Mouse (Mus musculus) lung, embryonic 14.5 days (tissue): ENCODE measurements around the gene Atg10. TPM values are rescaled to one million over a fixed set of nuclear protein-coding genes. Genes with fewer than 3 reads are reported as not detected.

Source experiments
- ATAC-seq: fragments of 200-750 bp; cut with Nextera tagmentation; 2 replicates; pipeline ENCODE4 v1.8.0; 2017; ENCODE audit warnings: mild to moderate bottlenecking, moderate TSS enrichment, moderate library complexity; ENCODE audit not compliant: insufficient read depth
- DNase-seq: peaks from one replicate; pipeline ENCODE4 v3.0.0-alpha.2; 2015
- H3K27ac ChIP-seq: fragments of 300-500 bp; sonication (generic); 2 replicates; pipeline ENCODE4 v1.5.1; 2014; ENCODE audit warnings: low read depth, mild to moderate bottlenecking, moderate library complexity
- H3K27me3 ChIP-seq: fragments of 300-500 bp; sonication (generic); 2 replicates; pipeline ENCODE4 v1.6.1; 2014; ENCODE audit warnings: low read length, control low read depth; ENCODE audit not compliant: insufficient read depth
- H3K36me3 ChIP-seq: fragments of 300-500 bp; sonication (generic); 2 replicates; pipeline ENCODE4 v1.6.1; 2014; ENCODE audit warnings: control low read depth; ENCODE audit not compliant: insufficient read depth
- H3K4me1 ChIP-seq: fragments of 300-500 bp; sonication (generic); 2 replicates; pipeline ENCODE4 v1.6.1; 2014; ENCODE audit warnings: antibody characterized with exemption, control low read depth; ENCODE audit not compliant: insufficient read depth
- H3K4me2 ChIP-seq: fragments of 300-500 bp; sonication (generic); 2 replicates; pipeline ENCODE4 v1.6.1; 2014; ENCODE audit warnings: mild to moderate bottlenecking
- H3K4me3 ChIP-seq: fragments of 300-500 bp; sonication (generic); 2 replicates; pipeline ENCODE4 v1.5.1; 2014; ENCODE audit warnings: low read depth, low read length
- H3K9ac ChIP-seq: fragments of 300-500 bp; sonication (generic); 2 replicates; pipeline ENCODE4 v1.6.1; 2014
- H3K9me3 ChIP-seq: fragments of 300-500 bp; sonication (generic); 2 replicates; pipeline ENCODE4 v1.6.1; 2016; ENCODE audit warnings: low read depth, low read length, control low read depth
- CTCF ChIP-seq: IDR thresholded peaks from 2 replicates; pipeline ENCODE4 v1.5.1; 2016; ENCODE audit warnings: antibody characterized with exemption, low read depth
- WGBS: fragments of 180-500 bp; shearing (Covaris S2); extraction: QIAGEN DNeasy Blood & Tissue Kit; methylation state at CpG from one replicate; pipeline ENCODE4 v1.1.7; 2014; 5-methylcytosine and 5-hydroxymethylcytosine counted together
- polyA plus RNA-seq: library from polyadenylated mRNA; unstranded; fragments of >200 nt; fragmentation: Nextera tagmentation; extraction: Ambion mirVana; gene quantifications from 2 replicates; pipeline ENCODE4 v1.2.1, GENCODE M21; 2014

The Atg10 gene
- polyA plus RNA-seq, 1 experiment from 2014 or later, result 13.4 TPM

GRCm38 (mm10) chr13:90970259-90971017 is 253.3 kb downstream of the Atg10 start:
- no peak overlapping the region for H3K4me3 ChIP-seq
- no peaks in the 10 kb centered on the region for H3K36me3 ChIP-seq
- H3K27ac ChIP-seq, result no peak overlapping the region
- no peak overlapping the region for H3K4me2 ChIP-seq
- DNase-seq (no peak), ATAC-seq (no peak)
- H3K27me3 ChIP-seq, result no peaks in the 10 kb centered on the region
- 37% methylated on average over 10 of the region's 10 CpGs for WGBS
- H3K9ac ChIP-seq, result no peak overlapping the region
- no peaks in the 10 kb centered on the region for H3K9me3 ChIP-seq
- TF ChIP-seq CTCF, result no peak
- H3K4me1 ChIP-seq, result no peaks in the 10 kb centered on the region

- no peak for TF ChIP-seq CTCF
- no peak overlapping the region for H3K27ac ChIP-seq
- H3K4me2 ChIP-seq, result no peak overlapping the region
- H3K27me3 ChIP-seq, result no peaks in the 10 kb centered on the region
- no peak overlapping the region for H3K9ac ChIP-seq
- H3K9me3 ChIP-seq, result no peaks in the 10 kb centered on the region
- no peak overlapping the region for H3K4me3 ChIP-seq
- DNase-seq, result no peak
- 65% methylated on average over 4 of the region's 4 CpGs for WGBS
- no peaks in the 10 kb centered on the region for H3K36me3 ChIP-seq
- no peaks in the 10 kb centered on the region for H3K4me1 ChIP-seq
- ATAC-seq, result no peak
Measured at GRCm38 (mm10) chr13:90968940-90969339, 254.8 kb downstream of the Atg10 start.

- WGBS, result 9% methylated on average over 4 of the region's 4 CpGs
Measured at GRCm38 (mm10) chr13:90967422-90967821, 256.3 kb downstream of the Atg10 start.

GRCm38 (mm10) chr13:90965996-90966395 is 257.8 kb downstream of the Atg10 start:
- Histone ChIP-seq H3K27ac (no peak overlapping the region), H3K4me3 (no peak overlapping the region), H3K9ac (no peak overlapping the region), H3K4me2 (no peak overlapping the region), H3K27me3 (no peaks in the 10 kb centered on the region), H3K9me3 (no peaks in the 10 kb centered on the region), H3K36me3 (no peaks in the 10 kb centered on the region), H3K4me1 (no peaks in the 10 kb centered on the region)
- TF ChIP-seq CTCF, result no peak
- ATAC-seq, result no peak
- no peak for DNase-seq
- WGBS, result 69% methylated on average over 8 of the region's 8 CpGs

More at GRCm38 (mm10) chr13:90967422-90967821, 256.3 kb downstream of the Atg10 start:
- Histone ChIP-seq H3K4me2 (no peak overlapping the region), H3K27me3 (no peaks in the 10 kb centered on the region), H3K9me3 (no peaks in the 10 kb centered on the region), H3K36me3 (no peaks in the 10 kb centered on the region), H3K4me3 (no peak overlapping the region), H3K27ac (no peak overlapping the region), H3K4me1 (no peaks in the 10 kb centered on the region), H3K9ac (no peak overlapping the region)
- peak; percentile 89 for DNase-seq
- ATAC-seq, result peak; percentile 90
- TF ChIP-seq CTCF, result peak; percentile 90

GRCm38 (mm10) chr13:90964511-90964910 is 259.3 kb downstream of the Atg10 start:
- H3K36me3 ChIP-seq, result no peaks in the 10 kb centered on the region
- no peaks in the 10 kb centered on the region for H3K27me3 ChIP-seq
- H3K4me3 ChIP-seq, result no peak overlapping the region
- no peak overlapping the region for H3K9ac ChIP-seq
- 67% methylated on average over 4 of the region's 4 CpGs for WGBS
- no peak for TF ChIP-seq CTCF
- ATAC-seq (no peak), DNase-seq (no peak)
- H3K4me1 ChIP-seq, result no peaks in the 10 kb centered on the region
- H3K9me3 ChIP-seq, result no peaks in the 10 kb centered on the region
- H3K27ac ChIP-seq, result no peak overlapping the region
- no peak overlapping the region for H3K4me2 ChIP-seq

- TF ChIP-seq CTCF, result no peak
- Histone ChIP-seq H3K36me3 (no peaks in the 10 kb centered on the region), H3K4me2 (no peak overlapping the region), H3K9me3 (no peaks in the 10 kb centered on the region), H3K4me1 (no peaks in the 10 kb centered on the region), H3K9ac (no peak overlapping the region), H3K27me3 (no peaks in the 10 kb centered on the region), H3K4me3 (no peak overlapping the region), H3K27ac (no peak overlapping the region)
- whole genome bisulfite sequencing, result 57% methylated on average over 10 of the region's 10 CpGs
- ATAC-seq, result no peak
- DNase-seq, result peak; percentile 4
Measured at GRCm38 (mm10) chr13:90962836-90963760, 260.7 kb downstream of the Atg10 start.

GRCm38 (mm10) chr13:90960591-90960990 is 263.2 kb downstream of the Atg10 start:
- Histone ChIP-seq H3K9me3 (no peaks in the 10 kb centered on the region), H3K27ac (no peak overlapping the region), H3K27me3 (no peaks in the 10 kb centered on the region), H3K36me3 (no peaks in the 10 kb centered on the region), H3K9ac (no peak overlapping the region), H3K4me3 (no peak overlapping the region), H3K4me1 (no peaks in the 10 kb centered on the region), H3K4me2 (no peak overlapping the region)
- no peak for ATAC-seq
- 93% methylated on average over 8 of the region's 8 CpGs for WGBS
- no peak for DNase-seq
- TF ChIP-seq CTCF, result no peak
